Mouse (Mus musculus): ENCODE results near the gene Amn1.
"Not testable (repeated sequence)": the region's sequence is repeated elsewhere in the genome, so short reads cannot be mapped to it uniquely, and the experiment has no call there.

Amn1 gene

DNA sequence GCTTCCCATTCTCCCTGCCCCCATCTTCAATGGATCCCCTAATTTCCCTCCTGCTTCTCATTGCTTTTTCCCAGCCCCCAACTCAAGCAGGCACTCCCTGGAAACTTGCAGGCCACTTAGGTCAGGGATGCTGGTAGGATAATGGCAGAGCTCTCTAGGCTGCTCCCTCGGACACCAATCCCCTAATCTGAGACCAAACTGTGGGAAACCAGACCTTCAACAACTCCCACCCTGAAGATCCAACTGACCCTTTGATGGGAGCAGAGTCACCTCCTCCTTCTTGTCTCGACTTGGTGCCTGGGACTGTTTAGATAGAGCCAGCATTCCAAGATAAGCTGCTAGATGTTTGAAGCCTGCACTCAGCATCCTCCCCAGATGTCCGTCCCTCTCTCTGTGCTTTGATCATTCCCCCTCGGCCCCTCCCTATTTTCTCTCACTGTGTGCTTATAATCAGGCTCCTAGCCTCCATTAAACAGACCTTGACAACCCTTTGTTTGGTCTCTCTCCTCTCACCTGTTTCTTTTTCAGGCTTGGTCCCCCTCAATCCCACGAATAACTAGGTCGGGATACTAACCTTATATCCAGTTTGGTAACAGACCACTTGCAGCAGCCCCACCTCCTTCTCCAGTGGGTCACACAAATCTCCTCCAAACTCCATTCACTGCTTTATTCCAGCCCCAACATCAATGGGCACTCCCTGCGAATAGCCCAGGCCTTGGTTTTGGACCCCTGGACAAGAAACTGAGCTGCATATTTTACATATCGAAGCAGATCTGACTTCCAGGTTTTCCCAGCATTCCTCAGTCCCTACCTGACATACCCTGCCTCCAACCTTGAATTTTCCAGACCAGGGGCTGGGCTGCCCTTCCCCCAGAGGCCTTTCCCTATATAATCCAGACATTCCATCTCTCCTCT is 34.1 kb downstream of the Amn1 start:
- DNase-seq (ENCODE audit: low spot score in 2 of 2): no peak

DNA sequence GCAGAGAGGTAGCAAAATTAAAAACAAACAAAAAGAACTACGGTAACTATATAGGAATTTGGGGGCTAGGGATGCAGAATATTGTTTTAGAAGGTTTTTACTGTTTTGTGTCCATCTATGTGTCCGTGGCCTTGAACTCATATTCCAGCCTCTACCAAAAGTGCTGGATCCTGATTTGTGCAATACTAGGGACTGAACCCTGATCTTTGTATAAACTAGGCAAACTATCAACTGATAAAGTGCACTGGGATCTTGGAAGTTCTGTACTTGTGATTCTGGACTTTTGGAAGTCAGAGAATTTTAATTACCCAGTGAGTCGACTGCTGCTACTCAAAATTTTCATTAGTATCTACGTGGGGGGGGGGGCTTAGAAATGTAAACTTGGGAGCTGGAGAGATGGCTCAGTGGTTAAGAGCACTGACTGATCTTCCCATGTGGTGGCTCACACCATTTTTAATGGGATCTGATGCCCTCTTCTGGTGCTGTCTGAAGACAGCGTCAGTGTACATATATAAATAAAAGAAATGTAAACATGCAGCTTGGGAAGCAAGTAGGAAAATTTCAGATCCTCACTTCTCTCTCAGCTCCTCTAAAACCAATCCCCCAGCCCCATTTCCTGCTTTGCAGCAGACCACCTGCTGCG is 34.9 kb downstream of the Amn1 start:
- DNase-seq (ENCODE audit: low spot score in 2 of 2): no peak

DNA sequence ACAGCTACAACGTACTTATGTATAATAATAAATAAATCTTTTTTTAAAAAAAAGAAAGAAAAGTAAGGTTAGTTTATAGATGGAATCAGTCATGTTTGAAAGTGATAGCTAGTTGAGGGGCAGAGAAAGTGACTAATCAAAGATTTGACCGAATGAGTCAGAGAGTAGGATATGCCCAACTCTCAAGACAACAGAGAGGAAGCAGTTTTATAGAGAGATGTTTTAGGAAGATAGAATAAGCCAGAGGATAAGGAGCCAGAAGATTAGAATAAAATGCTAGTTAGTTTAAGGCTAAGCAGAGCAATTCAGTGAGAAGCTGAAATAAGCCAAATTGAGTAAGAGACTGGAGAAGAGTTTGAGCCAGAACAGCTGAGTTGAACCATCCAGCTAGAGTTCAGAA is 36.4 kb downstream of the Amn1 start:
- no peak for DNase-seq (ENCODE audit: low spot score in 2 of 2)

DNA sequence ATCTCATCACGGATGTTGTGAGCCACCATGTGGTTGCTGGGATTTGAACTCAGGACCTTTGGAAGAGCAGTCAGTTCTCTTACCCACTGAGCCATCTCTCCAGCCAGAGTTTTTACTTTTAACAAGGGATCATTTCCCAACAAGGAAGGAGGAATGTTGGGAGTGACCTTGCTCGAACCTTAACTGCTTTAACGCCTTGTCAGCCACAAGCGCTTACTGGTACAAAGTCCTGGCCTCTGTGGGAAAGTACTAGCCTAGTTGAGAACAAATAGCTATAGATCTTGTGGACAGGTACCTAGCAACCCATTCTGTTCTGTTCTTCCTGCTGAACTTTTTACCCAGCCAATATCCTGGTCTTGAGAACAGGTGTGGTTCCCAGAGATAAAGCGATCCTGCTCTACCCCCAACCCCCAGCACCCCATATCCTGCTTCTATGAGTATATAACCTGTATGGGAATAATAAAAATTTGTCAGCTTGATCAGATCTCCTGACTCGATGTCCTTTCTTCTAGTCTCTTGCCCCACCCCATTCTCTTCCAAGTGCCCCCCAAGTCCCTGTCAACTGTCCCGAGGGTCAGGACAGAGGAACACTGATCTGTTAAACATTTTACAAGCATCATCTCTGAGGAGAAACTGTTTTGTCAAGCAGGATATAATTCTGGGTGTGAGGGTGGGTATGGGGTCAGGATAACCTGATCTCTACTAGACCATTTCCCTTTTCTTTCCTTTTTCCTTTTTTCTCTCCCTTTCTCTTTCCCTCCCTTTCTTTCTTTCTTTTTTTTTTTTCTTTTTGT is 39.9 kb downstream of the Amn1 start:
- no peak for DNase-seq (ENCODE audit: low spot score in 2 of 2)

DNA sequence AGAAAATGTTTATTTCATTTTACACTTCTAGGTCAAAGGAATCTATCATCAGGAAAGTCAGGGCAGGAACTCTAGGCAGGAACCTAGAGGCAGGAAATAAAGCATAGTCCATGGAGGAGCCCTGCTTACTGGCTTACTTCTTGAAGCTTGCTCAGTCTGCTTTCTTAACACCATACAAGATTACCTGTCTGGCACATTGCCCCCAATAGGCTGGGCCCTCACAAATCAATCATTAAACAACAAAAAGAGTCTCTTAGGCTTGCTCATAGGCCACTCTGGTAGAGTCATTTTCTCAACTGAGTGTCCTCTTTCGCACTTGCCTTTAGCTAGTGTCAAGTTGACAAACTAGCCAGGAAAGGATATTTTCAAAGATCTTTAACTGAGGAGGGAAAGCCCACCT is 43.4 kb downstream of the Amn1 start:
- no peak for DNase-seq (ENCODE audit: low spot score in 2 of 2)

DNA sequence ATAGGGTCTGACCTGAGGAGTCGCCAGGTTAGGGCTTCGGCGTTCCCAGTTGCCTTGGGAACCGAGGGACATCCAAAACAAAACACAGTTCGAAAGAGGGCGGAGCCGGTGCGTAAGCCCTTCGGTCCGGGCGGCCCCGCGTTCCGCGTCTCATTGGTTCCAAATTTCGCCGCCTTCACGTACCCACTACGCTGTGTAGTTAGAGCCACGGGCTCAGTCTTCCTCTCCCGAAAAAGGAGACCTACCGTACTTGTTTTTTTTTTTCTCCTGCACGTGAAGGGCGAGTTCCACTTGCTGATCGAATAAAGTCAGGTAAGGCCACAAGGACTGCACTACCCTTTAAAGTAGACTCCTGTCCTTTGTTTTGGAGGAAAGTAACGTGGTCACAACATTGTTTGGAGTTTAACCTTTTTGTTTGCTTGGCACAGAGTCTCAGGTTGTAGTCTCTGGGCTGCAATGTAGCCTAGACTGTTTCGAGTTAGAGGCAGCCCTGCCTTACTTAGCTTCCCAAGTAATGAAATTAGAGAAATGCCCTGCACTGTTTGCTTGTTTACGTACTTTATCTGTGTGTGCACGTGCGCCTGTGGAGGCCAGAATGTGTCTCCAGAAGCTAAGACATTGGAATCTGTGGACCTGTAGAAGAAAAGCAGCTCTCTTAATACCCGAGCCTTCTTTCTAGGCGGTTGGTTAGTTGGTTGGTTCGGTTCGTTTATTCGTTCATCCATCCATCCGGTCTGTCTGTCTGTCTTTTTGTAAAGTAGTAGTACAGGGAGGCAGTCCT is 46.9 kb downstream of the Amn1 start:
- peak; percentile 69 to 83 for DNase-seq (ENCODE audit: low spot score in 2 of 2)

DNA sequence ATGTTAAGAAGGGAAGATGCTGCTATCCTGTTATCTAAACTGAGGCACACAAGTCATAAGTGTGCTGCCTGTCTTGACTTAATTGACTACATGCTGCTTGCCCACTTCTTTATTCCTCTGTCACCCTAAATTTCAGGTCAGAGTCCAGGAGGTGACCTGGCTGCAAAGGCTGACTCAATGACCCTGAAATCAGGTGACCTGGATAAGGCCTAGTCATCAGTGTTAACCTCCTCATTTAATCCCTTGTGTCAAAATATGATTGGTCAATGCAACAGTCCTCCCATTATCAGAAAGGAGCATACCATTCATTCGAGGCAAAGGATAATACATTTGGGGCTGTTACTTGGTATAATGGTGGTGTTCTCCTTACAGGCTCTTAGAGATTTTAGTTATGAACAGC is 49.0 kb downstream of the Amn1 start, which contains the start of gene Etfbkmt:
Gene Etfbkmt, plus strand, starts transcription at position 379 of the 400 bp plus-strand sequence.
- no peak for DNase-seq (ENCODE audit: low spot score in 2 of 2)

DNA sequence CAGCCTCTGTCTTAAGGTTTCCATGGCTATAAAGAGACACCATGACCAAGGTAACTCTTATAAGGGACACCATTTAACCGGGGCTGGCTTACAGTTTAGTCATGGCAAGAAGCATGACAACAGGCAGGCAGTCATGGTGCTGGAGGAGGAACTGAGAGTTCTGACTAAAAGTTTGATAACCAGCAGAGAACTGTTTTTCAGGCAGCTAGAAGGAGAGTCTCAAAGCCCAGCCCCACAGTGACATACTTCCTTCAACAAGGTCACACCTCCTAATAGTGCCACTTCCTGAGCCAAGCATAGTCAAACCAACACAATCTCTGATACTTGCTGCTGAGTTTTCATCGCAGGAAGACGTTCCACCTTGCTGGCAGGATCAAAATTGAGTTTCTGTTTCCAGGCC is 49.5 kb downstream of the Amn1 start:
- no peak for DNase-seq (ENCODE audit: low spot score in 2 of 2)

DNA sequence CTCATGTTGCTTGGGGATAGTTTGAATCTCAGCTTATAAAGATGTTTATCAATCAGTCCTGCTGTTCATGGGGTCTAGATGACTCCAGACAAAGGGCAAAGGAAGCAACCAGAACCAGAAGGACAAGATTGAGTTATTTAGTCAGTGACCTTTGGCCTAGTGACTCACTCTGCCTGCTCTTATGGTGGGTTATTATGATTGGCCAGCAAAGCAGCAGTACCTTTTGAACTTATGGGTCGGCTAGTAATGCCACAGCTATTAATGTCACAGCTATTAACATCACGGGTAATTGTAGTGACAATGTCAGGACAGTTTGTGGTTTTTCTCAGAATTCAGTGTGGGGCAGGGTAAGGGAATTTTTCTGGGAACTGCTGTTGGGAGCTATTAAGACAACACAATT is 50.6 kb downstream of the Amn1 start:
- no peak for DNase-seq (ENCODE audit: low spot score in 2 of 2)

DNA sequence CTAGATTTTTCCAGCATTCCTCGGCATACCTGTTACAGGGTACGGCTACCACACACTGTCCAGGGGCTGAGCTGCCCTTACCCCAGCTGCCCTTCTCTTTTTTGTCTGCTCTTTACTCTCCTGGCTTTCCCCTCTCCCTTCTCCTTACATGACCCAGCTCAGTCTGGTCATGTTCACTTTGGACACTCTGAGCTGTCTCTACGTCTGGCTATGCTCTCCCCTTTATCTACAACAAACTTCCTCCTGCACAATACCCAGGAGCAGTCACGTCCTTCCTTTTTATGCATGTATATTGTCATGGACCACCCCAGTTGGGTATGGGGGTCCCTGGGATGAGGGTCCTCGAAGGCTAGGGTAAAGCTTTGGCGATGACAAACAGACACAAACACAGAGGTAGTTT is 52.9 kb downstream of the Amn1 start:
- DNase-seq (ENCODE audit: low spot score in 2 of 2): no peak

DNA sequence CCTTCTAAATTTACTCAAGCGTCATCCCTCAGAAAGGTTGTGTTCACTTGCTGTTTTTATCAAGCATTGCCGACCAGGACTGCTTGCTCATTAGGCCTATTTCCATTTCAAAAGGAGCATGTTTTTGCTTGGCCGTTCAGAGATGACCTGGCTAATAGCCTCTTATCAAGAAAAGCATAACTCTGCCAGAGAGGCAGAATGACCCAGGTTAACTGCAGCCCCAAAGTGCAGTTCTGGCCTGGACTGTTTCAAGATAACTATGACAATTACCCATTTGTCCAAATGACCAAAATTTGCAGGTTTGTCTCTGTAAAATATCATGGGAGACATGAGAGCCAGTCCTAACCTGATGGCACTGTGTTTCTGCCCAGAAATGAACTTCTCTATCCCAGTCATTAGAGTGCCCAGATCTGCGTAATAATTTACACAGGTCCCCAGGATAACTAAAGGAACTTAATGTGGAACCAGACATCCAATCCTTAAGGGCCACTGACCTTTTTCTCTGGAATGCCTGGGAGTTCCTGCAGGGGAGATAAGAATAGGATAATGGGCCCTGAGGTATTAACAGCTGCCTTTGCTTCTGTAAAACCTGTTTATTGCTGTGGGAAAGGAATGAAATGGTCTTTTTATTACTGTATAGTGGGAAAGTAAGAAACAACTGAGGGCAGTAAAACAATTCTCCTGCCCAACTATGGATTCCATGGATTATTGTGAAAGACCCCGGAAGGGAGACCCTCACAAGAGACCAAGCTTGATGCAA is 53.9 kb downstream of the Amn1 start:
- no peak for DNase-seq (ENCODE audit: low spot score in 2 of 2)

DNA sequence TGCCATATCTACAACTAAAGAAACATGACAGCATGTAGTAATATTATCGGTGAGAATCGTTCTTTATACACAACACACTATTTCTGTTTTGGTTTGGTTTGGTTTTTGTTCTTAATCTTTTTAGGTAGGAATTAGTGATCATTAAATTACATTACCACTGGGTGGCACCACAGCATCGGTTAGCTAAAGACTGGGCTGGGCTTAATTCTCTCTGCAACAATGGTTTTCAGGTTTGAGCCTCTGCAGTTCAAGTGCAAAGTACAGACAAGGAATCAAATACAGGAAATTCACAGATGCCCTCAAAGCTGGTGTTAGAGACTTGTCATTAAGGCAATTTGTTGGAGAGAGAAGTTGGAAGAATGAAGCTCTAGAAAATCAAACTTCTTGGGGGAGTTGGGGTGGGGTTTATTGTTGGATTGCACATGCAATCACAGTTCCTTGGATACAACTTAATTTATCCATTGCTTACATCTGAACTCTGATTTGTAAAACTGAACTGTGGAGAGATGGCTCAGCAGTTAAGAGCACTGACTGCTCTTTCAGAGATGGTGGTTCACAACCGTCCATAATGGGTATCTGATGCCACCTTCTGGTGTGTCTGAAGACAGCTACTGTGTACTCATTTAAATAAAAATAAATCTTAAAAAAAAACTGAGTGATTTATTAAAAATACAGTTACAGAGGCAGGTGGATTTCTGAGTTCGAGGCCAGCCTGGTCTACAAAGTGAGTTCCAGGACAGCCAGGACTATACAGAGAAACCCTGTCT is 56.0 kb downstream of the Amn1 start:
- no peak for DNase-seq (ENCODE audit: low spot score in 2 of 2)

DNA sequence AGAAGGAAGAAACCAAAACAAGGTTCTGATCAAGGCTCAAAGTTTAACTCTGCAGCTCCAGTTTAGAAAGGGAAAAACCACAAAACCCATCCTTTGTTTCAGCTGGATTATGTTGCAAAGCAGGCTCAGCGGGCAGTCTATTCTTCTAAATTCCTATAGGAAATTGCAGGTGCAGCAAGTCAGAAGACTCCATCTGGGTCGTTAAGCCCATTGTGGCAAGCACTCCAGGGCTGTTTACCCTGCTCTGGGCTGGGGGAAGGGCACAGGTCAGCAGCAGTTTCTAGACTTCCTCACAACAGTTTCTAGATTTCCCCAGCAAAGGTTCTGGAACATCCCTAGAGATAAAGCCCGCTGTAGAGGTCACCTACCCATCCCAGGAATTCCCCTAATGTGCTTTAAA is 57.4 kb downstream of the Amn1 start:
- DNase-seq (ENCODE audit: low spot score in 2 of 2): no peak

DNA sequence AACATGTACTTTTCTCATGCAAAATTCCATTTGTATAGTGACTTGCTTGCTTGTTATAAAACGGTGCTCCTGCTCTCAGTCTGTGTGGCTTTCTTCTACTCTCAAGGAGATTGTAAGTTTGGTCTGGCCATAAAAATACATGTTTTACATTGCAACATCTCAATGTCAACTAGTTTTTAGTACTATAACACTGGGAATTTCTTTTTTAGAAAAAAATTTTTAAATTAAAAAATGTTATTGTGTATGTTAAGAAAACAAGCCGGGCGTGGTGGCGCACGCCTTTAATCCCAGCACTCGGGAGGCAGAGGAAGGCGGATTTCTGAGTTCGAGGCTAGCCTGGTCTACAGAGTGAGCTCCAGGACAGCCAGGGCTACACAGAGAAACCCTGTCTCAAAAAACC is 58.6 kb downstream of the Amn1 start, which contains the start of gene Gm10203:
Gene Gm10203, plus strand, starts transcription at position 301 of the 400 bp plus-strand sequence.
- not testable (repeated sequence) for DNase-seq (ENCODE audit: low spot score in 2 of 2)

DNA sequence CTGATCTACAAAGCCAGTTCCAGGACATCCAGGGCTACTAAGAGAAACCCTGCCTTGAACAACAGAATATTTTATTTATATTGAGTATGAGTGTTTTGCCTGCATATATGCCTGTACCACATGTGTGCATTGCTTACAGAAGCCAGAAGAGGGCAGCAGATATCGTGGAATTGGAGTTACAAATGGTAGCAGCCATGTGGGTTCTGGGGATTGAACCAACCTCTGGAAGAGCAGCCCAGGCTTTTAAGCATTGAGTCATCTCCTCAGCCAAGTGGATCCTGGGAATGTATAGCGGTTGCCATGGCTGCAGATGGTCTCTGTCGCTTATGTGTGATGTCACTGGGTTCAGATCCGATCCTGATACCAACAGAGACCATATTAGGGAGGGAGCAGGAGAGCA is 61.8 kb downstream of the Amn1 start:
- DNase-seq (ENCODE audit: low spot score in 2 of 2): peak in 1 of 2 experiments; percentile 16

DNA sequence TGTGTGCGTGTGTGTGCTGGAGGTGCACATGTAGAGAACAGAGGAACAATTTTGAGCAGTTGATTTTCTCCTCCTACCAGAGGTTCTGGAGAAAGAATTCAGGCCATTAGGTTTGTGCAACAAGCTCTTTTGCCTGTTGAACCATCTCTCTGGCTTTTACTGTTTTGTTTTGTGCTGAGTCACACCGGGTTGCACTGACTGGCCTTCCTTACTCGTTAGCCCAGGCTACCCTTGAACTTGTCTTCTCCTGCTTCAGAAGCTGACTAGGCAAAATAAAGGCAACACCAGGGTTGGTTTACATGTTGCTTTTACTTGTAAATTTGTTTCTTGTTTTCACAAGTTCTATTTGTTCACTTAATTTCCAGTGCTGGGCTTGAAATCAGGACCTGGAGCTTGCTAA is 65.5 kb downstream of the Amn1 start:
- DNase-seq (ENCODE audit: low spot score in 2 of 2): no peak

DNA sequence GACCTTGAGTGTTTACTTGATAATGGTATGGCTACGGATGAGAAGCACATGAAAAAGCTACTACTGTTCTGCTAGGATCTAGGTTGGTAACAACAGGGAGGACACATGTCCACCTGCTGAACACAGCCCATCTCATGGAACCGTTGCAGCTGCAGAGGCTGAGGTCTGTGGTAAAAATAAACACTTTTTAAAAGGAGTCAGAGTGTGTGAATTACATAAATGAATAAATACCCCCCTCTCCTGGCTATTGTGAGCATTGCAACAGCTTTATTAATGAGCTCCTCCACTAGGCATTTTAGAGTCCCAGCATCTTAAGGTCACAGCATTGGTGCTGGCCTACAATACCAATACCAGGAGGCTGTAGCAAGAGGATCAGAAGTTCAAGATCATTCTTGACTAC is 68.7 kb downstream of the Amn1 start:
- DNase-seq (ENCODE audit: low spot score in 2 of 2): peak; percentile 31 to 79

DNA sequence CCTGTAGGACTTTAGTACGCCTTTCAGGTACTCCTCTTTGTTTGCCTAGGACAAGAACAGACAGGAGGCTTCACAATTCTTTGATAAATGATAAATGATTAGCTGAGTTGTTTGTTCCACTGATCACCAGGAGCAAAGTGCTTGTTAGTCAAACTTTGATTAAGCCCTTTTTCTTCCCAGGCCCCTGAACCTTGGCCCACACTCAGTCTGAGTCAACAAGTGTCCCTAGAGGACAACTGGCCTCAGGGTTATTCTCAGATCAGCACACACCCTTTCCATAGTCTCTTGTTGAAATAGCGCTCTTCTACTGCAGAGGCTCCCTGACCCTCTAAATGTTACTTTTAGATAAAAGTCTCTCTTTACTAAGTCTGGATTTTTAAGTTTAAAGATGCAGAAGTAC is 69.6 kb downstream of the Amn1 start:
- no peak for DNase-seq (ENCODE audit: low spot score in 2 of 2)

DNA sequence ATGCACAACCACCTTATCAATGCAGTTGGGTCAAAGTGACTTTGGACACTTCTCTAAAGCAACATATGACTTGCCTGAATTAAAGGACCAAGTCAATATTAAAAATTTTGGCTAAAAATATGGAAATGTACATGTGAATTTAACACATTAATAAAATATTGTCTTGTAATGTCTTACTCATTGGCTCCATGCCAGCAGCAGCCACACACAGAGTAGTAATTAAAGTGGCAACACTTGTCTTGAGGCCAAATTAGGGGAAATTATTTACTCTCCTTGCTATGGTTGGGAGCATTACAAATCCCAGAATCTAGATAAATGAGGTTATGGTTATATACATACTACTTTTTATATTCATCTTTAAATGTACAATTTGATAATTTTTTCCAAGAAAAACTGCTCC is 71.5 kb downstream of the Amn1 start:
- DNase-seq (ENCODE audit: low spot score in 2 of 2): no peak

DNA sequence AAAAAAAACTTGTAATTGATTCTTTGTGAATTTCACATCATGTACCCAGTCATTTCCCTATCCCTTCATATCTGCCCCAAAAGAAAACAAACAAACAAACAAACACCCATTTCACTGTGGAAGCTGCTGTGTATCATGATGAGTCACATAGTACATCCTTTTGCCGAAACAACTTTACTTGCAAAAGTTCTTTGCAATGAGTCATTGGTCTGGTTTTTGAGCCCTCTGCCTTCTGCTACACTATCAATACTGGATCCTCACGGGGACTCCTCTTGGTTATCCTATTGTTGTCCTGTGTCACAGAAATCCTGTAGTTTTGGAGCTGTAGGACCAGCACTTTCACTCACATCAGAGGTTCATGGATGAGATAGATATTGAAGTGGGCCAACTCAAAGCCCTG is 79.6 kb downstream of the Amn1 start:
- no peak for DNase-seq (ENCODE audit: low spot score in 2 of 2)

Data from frontal cortex, postnatal 36 days (tissue).